Mouse (Mus musculus) neural tube, embryonic 14.5 days (tissue): ENCODE data around the gene Reep6. TPM values are rescaled to one million over a fixed set of nuclear protein-coding genes. Genes with fewer than 3 reads are reported as not detected.

Source experiments
- ATAC-seq: fragments of 200-750 bp; cut with Nextera tagmentation; 2 replicates; pipeline ENCODE4 v1.8.0; 2017; ENCODE audit warnings: low read depth, mild to moderate bottlenecking, moderate TSS enrichment, moderate library complexity
- H3K27ac ChIP-seq: fragments of 300-500 bp; sonication (generic); 2 replicates; pipeline ENCODE4 v1.5.1; 2014; ENCODE audit warnings: low read depth, mild to moderate bottlenecking, control low read depth, low read length, moderate library complexity, mixed read lengths
- H3K27me3 ChIP-seq: fragments of 300-500 bp; sonication (generic); 2 replicates; pipeline ENCODE4 v1.6.1; 2014; ENCODE audit warnings: low read length; ENCODE audit not compliant: control insufficient read depth, insufficient read depth
- H3K36me3 ChIP-seq: fragments of 300-500 bp; sonication (generic); 2 replicates; pipeline ENCODE4 v1.6.1; 2014; ENCODE audit warnings: low read length, mixed read lengths; ENCODE audit not compliant: control insufficient read depth, insufficient read depth
- H3K4me1 ChIP-seq: fragments of 300-500 bp; sonication (generic); 2 replicates; pipeline ENCODE4 v1.6.1; 2014; ENCODE audit warnings: low read length; ENCODE audit not compliant: control insufficient read depth, insufficient read depth
- H3K4me2 ChIP-seq: fragments of 300-500 bp; sonication (generic); 2 replicates; pipeline ENCODE4 v1.6.1; 2014; ENCODE audit warnings: mild to moderate bottlenecking, low read depth, low read length, control low read depth
- H3K4me3 ChIP-seq: fragments of 300-500 bp; sonication (generic); 2 replicates; pipeline ENCODE4 v1.5.1; 2014; ENCODE audit warnings: low read depth, low read length, control low read depth, mixed read lengths
- H3K9ac ChIP-seq: fragments of 300-500 bp; sonication (generic); replicated peaks from 2 replicates; pipeline ENCODE4 v1.6.1; 2014; ENCODE audit warnings: low read depth, mild to moderate bottlenecking, control low read depth, low read length, mixed read lengths
- H3K9me3 ChIP-seq: fragments of 300-500 bp; sonication (generic); 2 replicates; pipeline ENCODE4 v1.6.1; 2016; ENCODE audit warnings: low read length; ENCODE audit not compliant: control insufficient read depth
- WGBS: fragments of 180-500 bp; shearing (Covaris S2); extraction: QIAGEN DNeasy Blood & Tissue Kit; methylation state at CpG from one replicate; pipeline ENCODE4 v1.1.7; 2014; 5-methylcytosine and 5-hydroxymethylcytosine counted together
- polyA plus RNA-seq: library from polyadenylated mRNA; unstranded; fragments of >200 nt; fragmentation: Nextera tagmentation; extraction: Ambion mirVana; gene quantifications from 2 replicates; pipeline ENCODE4 v1.2.1, GENCODE M21; 2014

Gene Reep6
- polyA plus RNA-seq, 1 experiment from 2014 or later = 5.4 TPM

DNA sequence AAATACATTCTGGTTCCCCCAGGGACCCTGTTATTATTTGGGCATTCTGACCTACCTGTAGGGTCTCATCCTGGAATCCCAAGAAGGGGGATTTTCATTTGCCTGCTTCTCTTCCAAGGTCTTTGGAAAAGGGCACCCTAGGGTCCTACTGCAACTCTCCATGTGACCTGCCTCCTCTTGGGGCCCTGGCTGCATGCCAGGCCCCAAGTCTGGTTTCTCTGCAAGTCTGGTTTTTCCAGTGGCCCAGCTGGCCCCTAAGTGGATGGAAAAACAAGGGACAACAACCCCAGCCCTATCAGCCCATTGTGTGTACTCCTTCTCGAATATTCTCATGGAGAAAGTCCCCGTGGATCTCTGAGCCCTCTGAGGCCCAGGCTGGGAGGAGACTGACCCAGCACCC is 1.1 kb downstream of the Reep6 start:
- no peak for ATAC-seq
- peak overlapping the region; percentile 40; the same call in 1 of the 2 replicates for H3K4me3 ChIP-seq
- no peaks in the 10 kb centered on the region for H3K9me3 ChIP-seq
- H3K4me1 ChIP-seq = peaks cover 11% of the 10 kb centered on the region; the same call in 1 of the 2 replicates
- H3K27ac ChIP-seq = no peak overlapping the region
- H3K9ac ChIP-seq = no peak overlapping the region
- 73% methylated on average over 2 of the region's 2 CpGs for WGBS
- no peaks in the 10 kb centered on the region; the same call in 1 of the 2 replicates for H3K27me3 ChIP-seq
- no peaks in the 10 kb centered on the region for H3K36me3 ChIP-seq
- no peak overlapping the region for H3K4me2 ChIP-seq

DNA sequence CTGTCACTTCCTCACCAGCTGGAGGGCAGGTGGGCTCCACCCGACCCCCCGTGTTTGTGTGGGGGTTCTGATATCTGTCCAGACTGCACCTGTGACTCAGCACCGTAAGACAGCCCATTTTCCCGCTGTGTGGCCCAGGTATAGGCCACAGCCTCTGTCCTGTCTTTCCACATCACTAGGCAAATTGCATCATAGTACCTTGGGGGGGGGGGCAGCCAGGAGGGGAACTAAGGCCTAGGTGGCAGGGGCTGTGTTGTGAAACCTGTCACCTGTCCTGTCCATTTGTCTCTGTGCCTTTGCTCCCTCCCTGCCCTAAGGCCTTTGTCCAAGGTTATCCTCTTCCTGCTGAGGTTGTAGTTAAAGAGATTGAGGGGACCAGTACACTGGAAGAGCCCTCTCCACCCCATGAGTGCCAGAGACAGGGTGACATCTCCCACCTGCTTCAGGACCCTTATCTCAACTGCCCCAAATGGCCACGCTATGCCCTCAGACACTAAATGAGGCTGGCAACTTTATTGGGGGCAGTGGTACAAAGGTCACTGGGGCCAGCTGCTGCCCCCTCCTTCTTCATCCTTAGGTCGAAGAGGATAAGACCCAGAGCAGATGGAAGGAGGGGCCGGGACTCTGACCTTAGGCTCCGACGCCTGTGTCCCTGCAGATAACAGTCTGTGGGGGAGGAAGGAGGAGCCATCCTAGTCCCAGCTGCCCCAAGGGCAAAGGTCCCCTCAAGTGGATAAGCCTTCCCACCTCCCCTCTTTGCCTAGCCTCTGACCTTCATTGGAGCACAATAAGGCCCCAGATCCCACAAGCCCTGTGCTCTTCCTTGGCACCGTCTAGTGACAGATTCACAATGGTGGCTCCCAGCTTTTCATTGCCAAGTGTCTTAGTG is 2.1 kb downstream of the Reep6 start:
- no peak overlapping the region for H3K27ac ChIP-seq
- H3K4me1 ChIP-seq = peaks cover 11% of the 10 kb centered on the region; the same call in 1 of the 2 replicates
- no peaks in the 10 kb centered on the region for H3K9me3 ChIP-seq
- WGBS = 74% methylated on average over 10 of the region's 10 CpGs
- H3K9ac ChIP-seq = no peak overlapping the region
- H3K4me2 ChIP-seq = no peak overlapping the region
- ATAC-seq = no peak
- H3K4me3 ChIP-seq = no peak overlapping the region
- no peaks in the 10 kb centered on the region for H3K36me3 ChIP-seq
- no peaks in the 10 kb centered on the region for H3K27me3 ChIP-seq

DNA sequence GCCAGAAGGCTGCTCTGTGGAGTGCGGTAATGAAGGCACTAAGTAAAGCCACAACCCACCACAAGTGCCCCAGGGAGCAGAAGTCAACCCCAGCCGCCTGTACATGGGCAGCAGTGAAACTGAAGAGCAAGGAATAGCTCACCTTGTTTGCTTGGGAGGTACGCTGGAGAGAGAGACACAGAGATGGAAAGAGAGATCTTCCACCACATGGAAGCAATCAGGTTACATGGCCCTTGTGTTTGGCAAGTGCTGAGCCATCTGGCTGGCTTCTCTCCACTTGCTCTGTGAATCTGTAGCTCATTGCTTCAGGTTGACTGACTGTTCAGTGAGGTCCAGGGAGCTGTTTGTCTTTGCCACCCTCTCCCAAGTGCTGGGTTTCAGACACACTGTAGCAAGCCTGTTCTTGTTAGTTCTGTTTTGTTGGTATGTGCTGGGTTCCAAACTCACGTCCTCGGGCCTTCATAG is 2.8 kb downstream of the Reep6 start:
- 81% methylated on average over 5 of the region's 5 CpGs for WGBS
- H3K36me3 ChIP-seq = no peaks in the 10 kb centered on the region
- ATAC-seq = no peak
- H3K9ac ChIP-seq = no peak overlapping the region
- no peak overlapping the region for H3K4me3 ChIP-seq
- H3K9me3 ChIP-seq = no peaks in the 10 kb centered on the region
- no peak overlapping the region for H3K4me2 ChIP-seq
- no peaks in the 10 kb centered on the region for H3K27me3 ChIP-seq
- H3K4me1 ChIP-seq = peaks cover 11% of the 10 kb centered on the region; the same call in 1 of the 2 replicates
- no peak overlapping the region for H3K27ac ChIP-seq

DNA sequence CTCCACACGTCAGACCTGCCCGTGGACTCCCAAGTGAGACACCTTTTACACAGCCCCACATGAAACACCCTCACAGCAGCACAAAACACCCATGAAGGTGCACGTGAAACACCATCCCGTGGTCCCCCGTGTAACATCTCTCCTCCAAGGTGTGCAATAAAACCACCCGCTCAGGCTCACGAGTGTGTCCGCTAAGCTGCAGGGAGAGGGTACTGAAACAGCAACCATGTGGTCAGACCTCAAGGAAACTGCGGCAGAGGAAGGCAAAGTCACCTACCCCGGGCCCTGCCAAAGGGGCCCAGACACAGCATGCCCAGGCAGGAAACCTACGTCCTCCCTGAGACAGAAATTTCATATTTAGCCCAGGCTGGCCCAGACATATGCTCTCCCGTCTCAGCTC is 6.5 kb downstream of the Reep6 start:
- no peak for ATAC-seq

DNA sequence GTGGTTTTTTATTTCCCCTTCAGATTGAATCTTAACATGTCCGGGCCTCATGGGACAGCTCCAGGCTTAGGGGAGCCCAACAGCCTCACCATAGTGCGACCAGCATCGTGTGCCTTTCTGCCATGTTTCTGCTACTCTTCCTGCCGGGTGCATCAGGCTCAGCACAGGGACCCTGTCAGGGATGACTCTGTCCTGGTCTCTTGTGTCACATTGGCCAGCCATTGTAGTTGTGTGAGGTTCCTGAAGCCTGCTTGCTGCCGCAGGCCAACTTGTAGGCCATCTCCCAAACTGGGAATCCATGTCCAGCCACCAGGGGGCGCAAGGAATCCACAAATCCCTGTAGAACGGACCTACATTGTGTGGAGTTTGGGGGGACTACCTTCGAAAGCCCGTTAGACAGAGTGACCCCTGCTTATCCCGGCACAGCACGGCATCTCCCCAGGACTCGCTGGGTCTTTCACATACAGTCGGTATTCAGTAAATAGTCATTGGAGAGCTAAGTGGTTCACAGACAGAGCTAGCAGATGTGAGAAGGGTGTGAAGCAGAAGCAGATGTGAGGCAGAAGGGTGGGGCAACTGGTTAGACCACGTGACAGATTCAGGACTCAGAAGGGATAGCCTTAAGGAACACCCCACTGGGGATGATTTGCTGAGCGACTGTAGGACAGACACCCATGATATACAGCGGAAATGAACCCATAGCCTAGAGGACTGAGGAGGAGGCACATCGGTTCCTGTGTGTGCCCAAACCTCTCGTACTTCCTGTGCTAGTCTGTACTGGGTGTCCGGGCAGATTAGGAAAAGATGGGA is 10.4 kb downstream of the Reep6 start:
- Histone ChIP-seq H3K9ac (no peak overlapping the region), H3K27me3 (peaks cover 44% of the 10 kb centered on the region), H3K36me3 (no peaks in the 10 kb centered on the region; the same call in 1 of the 2 replicates), H3K27ac (no peak overlapping the region), H3K4me1 (peaks cover 10% of the 10 kb centered on the region; the same call in 1 of the 2 replicates), H3K4me2 (no peak overlapping the region; the same call in 1 of the 2 replicates), H3K9me3 (no peaks in the 10 kb centered on the region), H3K4me3 (no peak overlapping the region)
- ATAC-seq = no peak
- 20% methylated on average over 19 of the region's 19 CpGs for WGBS

More for the DNA sequence above, 6.5 kb downstream of the Reep6 start:
- no peaks in the 10 kb centered on the region for H3K36me3 ChIP-seq
- H3K4me2 ChIP-seq = no peak overlapping the region
- no peak overlapping the region for H3K9ac ChIP-seq
- no peak overlapping the region for H3K27ac ChIP-seq
- peaks cover 3% of the 10 kb centered on the region; the same call in 1 of the 2 replicates for H3K4me1 ChIP-seq
- no peak overlapping the region for H3K4me3 ChIP-seq
- H3K27me3 ChIP-seq = peaks cover 12% of the 10 kb centered on the region
- WGBS = 90% methylated on average over 12 of the region's 12 CpGs
- H3K9me3 ChIP-seq = no peaks in the 10 kb centered on the region

DNA sequence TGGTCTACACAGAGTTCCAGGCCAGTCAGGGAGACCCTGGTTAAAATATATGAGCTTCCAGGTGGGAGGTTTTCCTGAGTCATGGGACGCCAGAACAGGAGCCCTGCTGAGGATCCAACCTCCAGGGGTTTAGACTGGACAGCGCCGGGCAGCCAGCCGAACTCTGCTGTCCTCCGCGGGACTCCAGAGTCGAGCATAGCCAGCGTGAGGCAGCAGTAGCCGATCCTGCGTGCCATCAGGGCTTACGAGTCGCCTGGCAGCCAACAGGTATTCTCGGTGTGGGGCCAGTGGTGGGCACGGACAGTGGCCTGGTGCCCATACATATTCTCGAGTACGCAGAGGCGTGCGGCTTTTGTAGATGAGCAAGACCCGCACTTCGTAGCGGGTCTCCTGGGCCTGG is 11.3 kb downstream of the Reep6 start:
- no peak overlapping the region for H3K9ac ChIP-seq
- H3K4me3 ChIP-seq = no peak overlapping the region
- H3K27me3 ChIP-seq = peaks cover 47% of the 10 kb centered on the region
- H3K27ac ChIP-seq = no peak overlapping the region
- ATAC-seq = no peak
- no peaks in the 10 kb centered on the region for H3K9me3 ChIP-seq
- peaks cover 10% of the 10 kb centered on the region; the same call in 1 of the 2 replicates for H3K4me1 ChIP-seq
- WGBS = 11% methylated on average over 21 of the region's 21 CpGs
- no peak overlapping the region for H3K4me2 ChIP-seq
- no peaks in the 10 kb centered on the region; the same call in 1 of the 2 replicates for H3K36me3 ChIP-seq

DNA sequence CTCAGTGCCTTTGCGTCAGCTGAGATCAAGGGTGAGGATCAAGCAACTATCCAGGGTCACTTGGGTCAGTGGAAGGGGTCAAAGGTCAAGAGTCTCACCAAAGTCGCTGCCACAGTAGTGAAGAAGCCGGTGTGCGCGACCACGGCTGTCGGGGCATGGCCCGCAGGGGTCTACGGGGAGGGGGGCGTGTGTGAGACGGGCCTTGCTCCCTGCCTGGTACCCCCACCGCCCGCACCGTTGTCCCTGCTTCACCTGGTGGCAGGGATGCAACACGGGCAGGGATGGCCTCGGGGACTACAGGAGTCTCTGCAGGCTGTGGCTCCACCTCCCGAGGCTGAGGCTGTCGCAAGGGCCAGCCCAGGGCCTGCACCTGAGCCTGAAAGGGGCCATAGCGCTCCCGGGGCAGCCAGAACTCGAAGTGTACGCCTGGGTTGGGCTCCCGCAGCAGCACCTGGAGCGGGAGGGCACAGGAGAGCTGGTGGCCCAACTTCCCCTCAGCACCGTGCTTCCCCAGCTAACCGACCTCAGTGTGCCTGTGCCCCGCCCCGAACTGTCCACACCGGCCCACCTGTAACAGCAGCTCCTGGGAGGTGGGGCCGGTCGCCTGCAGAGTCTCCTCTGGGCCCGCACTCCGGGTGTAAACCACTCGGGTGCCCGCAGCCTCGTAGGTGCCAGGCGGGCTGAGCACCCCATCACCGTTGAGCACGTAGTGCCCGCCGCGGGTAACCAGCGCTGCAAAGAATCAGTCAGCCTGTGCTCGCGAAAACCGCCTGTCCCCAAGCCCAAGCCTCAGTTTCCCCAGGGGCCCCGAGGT is 11.9 kb downstream of the Reep6 start:
- Histone ChIP-seq H3K27ac (no peak overlapping the region), H3K36me3 (no peaks in the 10 kb centered on the region; the same call in 1 of the 2 replicates), H3K9me3 (no peaks in the 10 kb centered on the region), H3K4me1 (peaks cover 10% of the 10 kb centered on the region; the same call in 1 of the 2 replicates), H3K4me2 (peak overlapping the region; percentile 40; the same call in 1 of the 2 replicates), H3K4me3 (no peak overlapping the region; the same call in 1 of the 2 replicates), H3K27me3 (peaks cover 49% of the 10 kb centered on the region), H3K9ac (no peak overlapping the region)
- ATAC-seq = 0 out of 2 replicates have a peak, but pooled peaks have one; percentile 4
- WGBS = 1% methylated on average over 47 of the region's 47 CpGs

DNA sequence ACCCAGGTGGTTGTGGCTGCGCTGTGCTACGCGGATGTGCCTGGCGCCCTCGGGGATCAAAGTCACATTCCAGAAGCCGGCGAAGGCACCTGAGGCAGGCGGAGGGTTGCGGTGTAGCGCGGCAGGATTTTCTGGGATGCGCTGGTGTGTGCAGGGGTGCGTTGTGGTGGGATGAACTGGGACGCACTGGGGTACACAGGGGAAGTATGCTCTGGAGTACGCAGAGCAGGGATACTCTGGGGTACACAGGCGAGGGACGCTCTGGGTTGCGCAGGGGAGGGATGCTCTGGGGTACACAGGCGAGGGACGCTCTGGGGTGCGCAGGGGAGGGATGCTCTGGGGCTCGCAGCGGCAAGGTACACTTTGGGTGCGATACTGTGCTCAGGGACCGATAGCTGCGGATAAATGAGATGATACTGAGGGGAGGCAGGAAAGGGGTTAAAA is 12.6 kb downstream of the Reep6 start:
- H3K27me3 ChIP-seq = peaks cover 52% of the 10 kb centered on the region
- no peaks in the 10 kb centered on the region for H3K9me3 ChIP-seq
- H3K4me2 ChIP-seq = peak overlapping the region; percentile 40; the same call in 1 of the 2 replicates
- no peaks in the 10 kb centered on the region; the same call in 1 of the 2 replicates for H3K36me3 ChIP-seq
- no peak overlapping the region for H3K9ac ChIP-seq
- no peak overlapping the region for H3K27ac ChIP-seq
- 1% methylated on average over 26 of the region's 26 CpGs for WGBS
- peak; percentile 45; the same call in 1 of the 2 replicates for ATAC-seq
- H3K4me1 ChIP-seq = peaks cover 10% of the 10 kb centered on the region; the same call in 1 of the 2 replicates
- H3K4me3 ChIP-seq = peak overlapping the region; percentile 25; the same call in 1 of the 2 replicates
